Mouse (Mus musculus): ENCODE results near the gene Syt6.

DNA sequence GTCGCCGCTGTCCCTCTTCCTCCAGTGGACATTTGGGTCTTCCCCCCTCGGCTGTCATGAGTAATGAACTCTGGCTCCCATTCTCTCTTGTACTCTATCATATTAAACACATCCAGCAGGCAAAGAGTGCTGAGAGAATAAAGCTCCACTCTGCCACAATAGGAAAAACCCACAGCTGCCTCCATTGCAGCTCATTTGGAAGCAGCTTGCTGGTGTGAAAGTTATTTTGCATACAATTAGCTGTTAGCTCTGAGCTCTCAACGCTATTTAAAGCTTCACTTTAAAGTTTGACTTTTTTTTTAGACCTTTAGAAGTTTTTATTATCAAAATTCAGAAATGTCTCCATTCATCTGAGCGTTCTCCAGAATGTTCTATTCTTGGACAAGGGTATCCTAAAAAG, 39.8 kb upstream of the Syt6 start:
- TF ChIP-seq POLR2A (IDR thresholded peaks at IDR 0.05; ENCODE audit: borderline replicate concordance, extremely low read depth, insufficient read depth, insufficient read length, poor library complexity, severe bottlenecking): no peak
- TF ChIP-seq CTCF (IDR thresholded peaks at IDR 0.05; ENCODE audit: borderline replicate concordance, extremely low read depth, insufficient read depth, insufficient read length): no peak

Measured in brain, embryonic 14.5 days (tissue).